16 mouse cellular contexts compared by ENCODE assay signal in genomic region chr10:93316909-93317308, GRCm38 (mm10). TPM values are rescaled to one million over a fixed set of nuclear protein-coding genes. Genes with fewer than 3 reads are reported as not detected.
DNase-seq lines count a peak whose midpoint lies in the region; ATAC-seq and TF ChIP-seq lines count a peak whose summit lies in the region.
"Had no signal": no experiment of that assay in that cellular context is flagged by ENCODE, and none has a peak within 500 bp of the region (broad histone marks: within the 10 kb centered on the region; RNA-seq: fewer than 3 reads in every experiment).

No protein-coding gene starts in this region.

- H3K4me3 ChIP-seq in heart, postnatal 0 days (ENCODE audit: low read depth, low read length): no peak overlapping the region
- H3K4me3 ChIP-seq in lung, embryonic 16.5 days (ENCODE audit: low read length): no peak overlapping the region
- no peak overlapping the region for H3K4me3 ChIP-seq in embryonic facial prominence, embryonic 12.5 days
- H3K4me3 ChIP-seq: hindbrain, embryonic 12.5 days; liver, embryonic 13.5 days; neural tube, embryonic 13.5 days had no signal

- H3K27ac ChIP-seq in heart, postnatal 0 days (ENCODE audit: low read depth): peak overlapping the region; percentile 58
- H3K27ac ChIP-seq in lung, embryonic 16.5 days (ENCODE audit: low read length): peak overlapping the region; percentile 56
- peak overlapping the region; percentile 30; the same call in 1 of the 2 replicates for H3K27ac ChIP-seq in embryonic facial prominence, embryonic 12.5 days
- H3K27ac ChIP-seq: liver, embryonic 13.5 days; neural tube, embryonic 13.5 days had no signal

- no peaks in the 10 kb centered on the region for H3K9me3 ChIP-seq in heart, postnatal 0 days (replicated peaks; ENCODE audit: control insufficient read depth, low read length)
- H3K9me3 ChIP-seq in lung, embryonic 16.5 days (ENCODE audit: control insufficient read depth, low read length): no peaks in the 10 kb centered on the region
- H3K9me3 ChIP-seq in embryonic facial prominence, embryonic 12.5 days: no peaks in the 10 kb centered on the region
- H3K9me3 ChIP-seq: hindbrain, embryonic 12.5 days; liver, embryonic 13.5 days; neural tube, embryonic 13.5 days had no signal

- ATAC-seq in heart, postnatal 0 days (ENCODE audit: insufficient read depth, low read depth): no peak
- ATAC-seq in lung, embryonic 16.5 days (ENCODE audit: low read depth): no peak
- ATAC-seq in embryonic facial prominence, embryonic 12.5 days (ENCODE audit: insufficient number of reproducible peaks, insufficient read depth, low FRiP score, low TSS enrichment): no peak
- ATAC-seq in megakaryocyte, adult 5-6 weeks (ENCODE audit: poor library complexity, severe bottlenecking): peak; percentile 60
- ATAC-seq: Patski had no signal

- DNase-seq in heart, postnatal 0 days (ENCODE audit: low spot score): no peak
- DNase-seq in heart, postnatal 25 days (ENCODE audit: low spot score): no peak
- DNase-seq in lung, postnatal 4 days: no peak
- DNase-seq in adrenal gland, adult (ENCODE audit: inconsistent age in 2 of 2, low spot score in 1 of 2): no peak
- no peak for DNase-seq in adrenal gland, adult 18-20 months (ENCODE audit: low spot score in 2 of 2)
- DNase-seq: adrenal gland, postnatal 10 days; kidney, postnatal 4 days; liver, embryonic 13.5 days; lung, postnatal 36 days; spleen, adult 18-20 months had no signal

- H3K4me1 ChIP-seq in heart, postnatal 0 days (ENCODE audit: control insufficient read depth, insufficient read depth): no peaks in the 10 kb centered on the region
- H3K4me1 ChIP-seq in lung, embryonic 16.5 days (replicated peaks; ENCODE audit: control insufficient read depth, insufficient read depth, low read length): no peaks in the 10 kb centered on the region
- peaks cover 11% of the 10 kb centered on the region for H3K4me1 ChIP-seq in embryonic facial prominence, embryonic 12.5 days
- H3K4me1 ChIP-seq: hindbrain, embryonic 12.5 days; liver, embryonic 13.5 days; neural tube, embryonic 13.5 days had no signal

- intact Hi-C loops in heart, postnatal 25 days (cut with DNase I): no loop called here

- TF ChIP-seq CTCF in heart, postnatal 0 days (IDR thresholded peaks at IDR 0.05; ENCODE audit: low read depth): no peak

- no peaks in the 10 kb centered on the region for H3K36me3 ChIP-seq in heart, postnatal 0 days (replicated peaks; ENCODE audit: control insufficient read depth, insufficient read depth, low read length)
- no peaks in the 10 kb centered on the region for H3K36me3 ChIP-seq in lung, embryonic 16.5 days (ENCODE audit: control insufficient read depth, insufficient read depth, low read length)
- H3K36me3 ChIP-seq in embryonic facial prominence, embryonic 12.5 days: no peaks in the 10 kb centered on the region
- H3K36me3 ChIP-seq: hindbrain, embryonic 12.5 days; liver, embryonic 13.5 days; neural tube, embryonic 13.5 days had no signal

- no peak for TF ChIP-seq EP300 in heart, postnatal 0 days (IDR thresholded peaks at IDR 0.05; ENCODE audit: low read depth)

- whole genome bisulfite sequencing in heart, postnatal 0 days: 38% methylated on average over 6 of the region's 6 CpGs
- 32% methylated on average over 6 of the region's 6 CpGs for WGBS in lung, embryonic 16.5 days
- 27% methylated on average over 6 of the region's 6 CpGs for WGBS in embryonic facial prominence, embryonic 12.5 days

- H3K9ac ChIP-seq in heart, postnatal 0 days (replicated peaks; ENCODE audit: low read depth, low read length): no peak overlapping the region
- no peak overlapping the region for H3K9ac ChIP-seq in lung, embryonic 16.5 days (ENCODE audit: low read length)
- H3K9ac ChIP-seq in embryonic facial prominence, embryonic 12.5 days: no peak overlapping the region
- H3K9ac ChIP-seq: hindbrain, embryonic 12.5 days; liver, embryonic 13.5 days; neural tube, embryonic 13.5 days had no signal

- no peak overlapping the region for H3K4me2 ChIP-seq in heart, postnatal 0 days (ENCODE audit: low read depth, low read length)
- no peak overlapping the region for H3K4me2 ChIP-seq in lung, embryonic 16.5 days (ENCODE audit: low read depth, low read length)
- H3K4me2 ChIP-seq in embryonic facial prominence, embryonic 12.5 days (replicated peaks): no peak overlapping the region
- H3K4me2 ChIP-seq: hindbrain, embryonic 12.5 days; liver, embryonic 13.5 days had no signal

- no peaks in the 10 kb centered on the region for H3K27me3 ChIP-seq in heart, postnatal 0 days (ENCODE audit: control insufficient read depth, insufficient read depth, low read length)
- no peaks in the 10 kb centered on the region for H3K27me3 ChIP-seq in lung, embryonic 16.5 days (ENCODE audit: control insufficient read depth, insufficient read depth, low read depth, low read length)
- H3K27me3 ChIP-seq in embryonic facial prominence, embryonic 12.5 days: no peaks in the 10 kb centered on the region
- H3K27me3 ChIP-seq: neural tube, embryonic 13.5 days; Patski had no signal

RNA-seq across cellular contexts. Expression of gene Elk3, which starts 6.0 kb away (rescaled TPM):
- 45.0 and 47.3 TPM in 2 replicates for total RNA-seq in heart, postnatal 0 days (2014; rRNA removed; ENCODE audit: low replicate concordance)
- 31.0 and 34.4 TPM in 2 replicates for polyA plus RNA-seq in heart, postnatal 0 days (2015; fragmentation: Nextera tagmentation; extraction: Ambion mirVana)
- 10 to 100 TPM; 45.1 to 48.7 TPM for total RNA-seq in heart, postnatal 25 days (2021)
- 44.9 and 48.0 TPM in 2 replicates for polyA plus RNA-seq in lung, embryonic 16.5 days (2015; fragmentation: Nextera tagmentation; extraction: Ambion mirVana)
- 37.6 and 38.4 TPM in 2 replicates for polyA plus RNA-seq in embryonic facial prominence, embryonic 12.5 days (2016; fragmentation: Nextera tagmentation; extraction: Ambion mirVana)
- 27.1 and 29.4 TPM in 2 replicates for total RNA-seq in megakaryocyte, adult 5-6 weeks (2015)
- 19.8 and 22.6 TPM in 2 replicates for total RNA-seq in megakaryocyte, adult 5-6 weeks (2017)
- 10 to 100 TPM; 25.7 to 30.1 TPM for total RNA-seq in adrenal gland, adult 18-20 months (2021)
